Mouse (Mus musculus) CH12.LX (cell line): Measurements from ENCODE around the gene Serpinb1a. TPM values are rescaled to one million over a fixed set of nuclear protein-coding genes. Genes with fewer than 3 reads are reported as not detected.

Experiments used
- DNase-seq: peaks from one replicate; pipeline ENCODE4 v3.0.0-alpha.2; 2013; ENCODE audit errors: extremely low read depth
- H3K27ac ChIP-seq: 2 replicates; pipeline ENCODE4 v1.5.1; 2012; ENCODE audit warnings: low read depth, mild to moderate bottlenecking, control low read depth, moderate library complexity; ENCODE audit not compliant: insufficient read depth
- H3K27me3 ChIP-seq: replicated peaks from 2 replicates; pipeline ENCODE3; 2012; ENCODE audit warnings: inconsistent platforms
- H3K36me3 ChIP-seq, 2 experiments: replicated peaks in 1 of 2; 2 replicates each; pipeline versions ENCODE3 to v1.6.1; 2012; ENCODE audit warnings: inconsistent platforms in 1 of 2, low read length in 1 of 2, mild to moderate bottlenecking in 1 of 2, mixed read lengths in 1 of 2, moderate library complexity in 1 of 2; ENCODE audit not compliant: control insufficient read depth in 1 of 2, insufficient read depth in 1 of 2
- H3K4me1 ChIP-seq, 2 experiments: 2 replicates each; pipeline ENCODE4 v1.6.1; 2012; ENCODE audit warnings: inconsistent platforms in 1 of 2, moderate library complexity in 1 of 2; ENCODE audit not compliant: insufficient read depth in 2 of 2, control insufficient read depth in 1 of 2
- H3K4me2 ChIP-seq: 2 replicates; pipeline ENCODE4 v1.6.1; 2012; ENCODE audit warnings: low read depth, mild to moderate bottlenecking, control low read depth; ENCODE audit not compliant: poor library complexity, insufficient read depth, severe bottlenecking
- H3K4me3 ChIP-seq, 3 experiments: fragments of 150-350 bp in 1 of 3; sonication (generic) in 1 of 3; replicated peaks in 1 of 3; 2 replicates each; pipeline versions ENCODE3 to v1.5.1; 2011 to 2012; ENCODE audit warnings: low read depth in 2 of 3, low read length in 2 of 3, mild to moderate bottlenecking in 2 of 3, moderate library complexity in 2 of 3, control low read depth in 1 of 3, improper control_type of control experiment in 1 of 3, inconsistent platforms in 1 of 3, mixed read lengths in 1 of 3; ENCODE audit not compliant: poor library complexity in 1 of 3
- H3K79me2 ChIP-seq: replicated peaks from 2 replicates; pipeline ENCODE4 v1.6.1; 2012; ENCODE audit warnings: mild to moderate bottlenecking, moderate library complexity; ENCODE audit not compliant: control insufficient read depth, poor library complexity, insufficient read depth, severe bottlenecking; ENCODE audit errors: extremely low read depth
- H3K9ac ChIP-seq: 2 replicates; pipeline ENCODE4 v1.6.1; 2012; ENCODE audit warnings: low read depth, mild to moderate bottlenecking, control low read depth, moderate library complexity; ENCODE audit not compliant: insufficient read depth
- H3K9me3 ChIP-seq: replicated peaks from 2 replicates; pipeline ENCODE3; 2012; ENCODE audit warnings: low read length, inconsistent platforms, mixed read lengths
- CHD1 ChIP-seq: IDR thresholded peaks from 2 replicates; pipeline ENCODE4 v1.6.1; 2012; ENCODE audit warnings: low read depth, low read length, improper control_type of control experiment, inconsistent platforms
- CTCF ChIP-seq, 2 experiments: IDR thresholded peaks in 1 of 2; conservative IDR thresholded peaks in 1 of 2; 2 replicates each; pipeline ENCODE4 v1.5.1; 2011 to 2012; ENCODE audit warnings: low read depth in 2 of 2, low read length in 2 of 2, improper control_type of control experiment in 1 of 2, inconsistent platforms in 1 of 2, mild to moderate bottlenecking in 1 of 2, moderate library complexity in 1 of 2
- EP300 ChIP-seq: IDR thresholded peaks from 2 replicates; pipeline ENCODE4 v1.6.1; 2011; ENCODE audit warnings: low read length, improper control_type of control experiment
- GABPA ChIP-seq: IDR thresholded peaks from 2 replicates; pipeline ENCODE4 v1.6.1; 2012; ENCODE audit warnings: low read depth, low read length, improper control_type of control experiment, inconsistent platforms; ENCODE audit not compliant: insufficient replicate concordance
- HCFC1 ChIP-seq: IDR thresholded peaks from 2 replicates; pipeline ENCODE4 v1.6.1; 2012; ENCODE audit warnings: low read depth, mild to moderate bottlenecking, inconsistent platforms, low read length, improper control_type of control experiment
- JUN ChIP-seq: IDR thresholded peaks from 2 replicates; pipeline ENCODE4 v1.6.1; 2011; ENCODE audit warnings: low read depth, mild to moderate bottlenecking, low read length, improper control_type of control experiment, moderate library complexity; ENCODE audit not compliant: insufficient read depth
- MAFK ChIP-seq: IDR thresholded peaks from 2 replicates; pipeline ENCODE4 v1.6.1; 2011; ENCODE audit warnings: low read length, improper control_type of control experiment; ENCODE audit not compliant: insufficient replicate concordance
- MAX ChIP-seq: IDR thresholded peaks from 2 replicates; pipeline ENCODE4 v1.6.1; 2011; ENCODE audit warnings: low read length, improper control_type of control experiment
- MAZ ChIP-seq: IDR thresholded peaks from 2 replicates; pipeline ENCODE4 v1.6.1; 2012; ENCODE audit warnings: low read depth, mild to moderate bottlenecking, inconsistent platforms, low read length, improper control_type of control experiment, moderate library complexity
- MEF2A ChIP-seq: IDR thresholded peaks from 2 replicates; pipeline ENCODE4 v1.6.1; 2014; ENCODE audit warnings: low read depth, mild to moderate bottlenecking, inconsistent platforms, low read length, improper control_type of control experiment, borderline replicate concordance
- PAX5 ChIP-seq: IDR thresholded peaks from 2 replicates; pipeline ENCODE4 v1.6.1; 2012; ENCODE audit warnings: low read length, inconsistent platforms, mixed read lengths
- POLR2A ChIP-seq: IDR thresholded peaks from 2 replicates; pipeline ENCODE4 v1.6.1; 2011; ENCODE audit warnings: low read depth, mild to moderate bottlenecking, improper control_type of control experiment, low read length
- POLR2AphosphoS2 ChIP-seq: IDR thresholded peaks from 2 replicates; pipeline ENCODE4 v1.6.1; 2011; ENCODE audit warnings: low read depth, low read length, improper control_type of control experiment
- RAD21 ChIP-seq: IDR thresholded peaks from 2 replicates; pipeline ENCODE4 v1.6.1; 2011; ENCODE audit warnings: low read depth, mild to moderate bottlenecking, low read length, improper control_type of control experiment, moderate library complexity
- RCOR1 ChIP-seq: conservative IDR thresholded peaks from 2 replicates; pipeline ENCODE4 v1.6.1; 2012; ENCODE audit warnings: low read depth, mild to moderate bottlenecking, inconsistent platforms, low read length, improper control_type of control experiment
- SMC3 ChIP-seq: IDR thresholded peaks from 2 replicates; pipeline ENCODE4 v1.6.1; 2011; ENCODE audit warnings: low read depth, low read length, improper control_type of control experiment
- TBP ChIP-seq: conservative IDR thresholded peaks from 2 replicates; pipeline ENCODE4 v1.6.1; 2011; ENCODE audit warnings: low read depth, low read length, improper control_type of control experiment
- UBTF ChIP-seq: IDR thresholded peaks from 2 replicates; pipeline ENCODE4 v1.6.1; 2012; ENCODE audit warnings: low read depth, mild to moderate bottlenecking, inconsistent platforms, low read length, improper control_type of control experiment, moderate library complexity
- USF1 ChIP-seq: IDR thresholded peaks from 2 replicates; pipeline ENCODE4 v1.6.1; 2014; ENCODE audit warnings: low read depth, mild to moderate bottlenecking, inconsistent platforms, low read length, improper control_type of control experiment
- USF2 ChIP-seq: conservative IDR thresholded peaks from 2 replicates; pipeline ENCODE4 v1.6.1; 2011; ENCODE audit warnings: low read depth, low read length, improper control_type of control experiment
- ZC3H11A ChIP-seq: IDR thresholded peaks from 2 replicates; pipeline ENCODE4 v1.6.1; 2012; ENCODE audit warnings: low read depth, mild to moderate bottlenecking, inconsistent platforms, low read length, improper control_type of control experiment
- ZMIZ1 ChIP-seq: IDR thresholded peaks from 2 replicates; pipeline ENCODE4 v1.6.1; 2012; ENCODE audit warnings: low read depth, mild to moderate bottlenecking, inconsistent platforms, low read length, improper control_type of control experiment
- dilution Hi-C: fragments of 300-500 bp; cut with MboI; formaldehyde crosslinking; loops from 2 replicates; pipeline ENCODE4 v1.14.3; 2020; ENCODE audit warnings: low sequenced_read_pairs; ENCODE audit not compliant: extremely low pct_unique_long_range_greater_than_20kb, extremely low pct_ligation_motif_present
- in situ Hi-C: fragments of 300-500 bp; cut with MboI; formaldehyde crosslinking; loops from 3 replicates; pipeline ENCODE4 v1.14.3; 2019; ENCODE audit warnings: low sequenced_read_pairs, low pct_ligation_motif_present, low pct_unique_long_range_greater_than_20kb, mixed read lengths
- polyA plus RNA-seq: library from polyadenylated mRNA; unstranded; fragments of >175 nt; gene quantifications from 2 replicates; pipeline ENCODE4 v1.2.1, GENCODE M21; 2012; ENCODE audit warnings: low read depth; ENCODE audit not compliant: insufficient read length
- total RNA-seq, 2 experiments: library from RNA; depleted of rRNA; stranded (reverse); fragments of 300-350 nt in 1 of 2; fragments of >200 nt in 1 of 2; gene quantifications; 2 replicates each; pipeline ENCODE4 v1.2.3; 2012 to 2014

Serpinb1a gene
- total and polyA plus RNA-seq, 3 experiments: 2.5 to 23.0 (median 9.3) TPM

GRCm38 (mm10) chr13:32846221-32846620, 4.8 kb downstream of the Serpinb1a start:
- Histone ChIP-seq H3K27me3 (no peaks in the 10 kb centered on the region), H3K4me2 (no peak overlapping the region), H3K36me3 (peaks cover 0 to 7% of the 10 kb centered on the region in 2 experiments), H3K27ac (no peak overlapping the region), H3K9me3 (no peaks in the 10 kb centered on the region), H3K4me3 (no peak overlapping the region), H3K9ac (no peak overlapping the region), H3K79me2 (no peaks in the 10 kb centered on the region), H3K4me1 (peaks cover 5 to 35% of the 10 kb centered on the region in 2 experiments; a peak in 3 of 4 replicates)
- TF ChIP-seq CTCF (conservative IDR thresholded peaks at IDR 0.05 in 1 of 2, IDR thresholded peaks at IDR 0.05 in 1 of 2; ENCODE audit: low read depth in 2 of 2, low read length in 2 of 2) (no peak), MAX (no peak), USF2 (no peak), JUN (no peak), MEF2A (no peak), USF1 (no peak), POLR2A (no peak), CHD1 (no peak)
- in situ Hi-C loops: no loop called here
- dilution Hi-C loops: no loop called here
- DNase-seq: no peak

DNA sequence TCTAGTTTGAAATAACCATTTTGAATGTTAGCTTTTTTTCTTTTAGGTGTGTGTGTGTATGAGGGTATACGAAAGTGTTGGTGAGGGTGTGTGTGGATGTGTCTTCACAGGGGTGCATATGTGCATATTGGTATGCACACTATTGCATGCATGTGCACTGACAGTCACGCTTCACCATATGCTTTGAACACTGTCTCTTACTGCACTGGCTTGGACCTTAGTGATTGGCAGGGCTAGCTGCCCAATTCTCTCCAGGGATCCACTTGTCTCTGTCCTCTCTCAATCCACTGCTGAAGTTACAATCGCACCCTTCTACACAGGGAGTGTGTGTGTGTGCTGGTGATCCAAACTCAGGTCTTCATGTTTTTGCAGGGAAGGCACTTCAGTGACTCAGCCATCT, 9.6 kb downstream of the Serpinb1a start:
- no peak overlapping the region for H3K27ac ChIP-seq
- H3K9me3 ChIP-seq: no peaks in the 10 kb centered on the region
- H3K4me1 ChIP-seq: peaks cover 3 to 39% of the 10 kb centered on the region in 2 experiments; a peak in 3 of 4 replicates
- no peak overlapping the region for H3K4me3 ChIP-seq
- no peak overlapping the region for H3K9ac ChIP-seq
- no peak for DNase-seq
- H3K27me3 ChIP-seq: no peaks in the 10 kb centered on the region
- no peaks in the 10 kb centered on the region for H3K79me2 ChIP-seq
- peaks cover 0 to 4% of the 10 kb centered on the region in 2 experiments for H3K36me3 ChIP-seq
- TF ChIP-seq MAFK (no peak), SMC3 (no peak), GABPA (no peak), TBP (no peak), PAX5 (no peak)
- dilution Hi-C loops: no loop called here
- no peak overlapping the region for H3K4me2 ChIP-seq
- in situ Hi-C loops: no loop called here

DNA sequence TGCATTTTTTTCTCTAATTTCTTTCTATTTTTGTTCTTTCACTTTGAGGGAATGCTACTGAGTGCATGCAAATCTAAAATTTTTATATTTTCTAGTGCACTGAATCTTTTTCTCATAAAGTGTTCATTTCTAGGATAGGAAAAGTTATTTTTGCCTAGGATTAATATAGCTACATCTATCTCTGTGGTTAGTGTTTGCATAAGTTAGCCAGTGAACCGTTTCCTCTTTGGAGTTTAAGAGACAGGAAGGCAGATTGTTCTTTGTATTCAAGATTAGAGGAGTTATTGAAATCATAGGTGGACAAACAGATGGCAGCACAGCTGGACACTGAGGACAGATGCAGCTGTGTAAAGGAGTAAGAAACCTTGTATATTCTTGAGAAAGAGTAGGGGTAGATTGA, 11.7 kb downstream of the Serpinb1a start:
- Histone ChIP-seq H3K4me1 (peaks cover 3 to 49% of the 10 kb centered on the region in 2 experiments; a peak in 3 of 4 replicates), H3K4me2 (no peak overlapping the region), H3K4me3 (no peak overlapping the region), H3K9me3 (no peaks in the 10 kb centered on the region), H3K27me3 (no peaks in the 10 kb centered on the region), H3K9ac (no peak overlapping the region), H3K36me3 (peaks cover 0 to 3% of the 10 kb centered on the region in 2 experiments), H3K27ac (no peak overlapping the region), H3K79me2 (no peaks in the 10 kb centered on the region)
- TF ChIP-seq EP300: peak; percentile 56; the same call in 1 of the 2 replicates
- no peak for TF ChIP-seq MAZ
- no peak for TF ChIP-seq RAD21
- no peak for TF ChIP-seq ZMIZ1
- no peak for TF ChIP-seq ZC3H11A
- TF ChIP-seq HCFC1: no peak
- no peak for TF ChIP-seq GABPA
- no peak for TF ChIP-seq USF2
- TF ChIP-seq POLR2AphosphoS2: no peak
- no peak for TF ChIP-seq UBTF
- no peak for TF ChIP-seq CTCF (conservative IDR thresholded peaks at IDR 0.05 in 1 of 2, IDR thresholded peaks at IDR 0.05 in 1 of 2; ENCODE audit: low read depth in 2 of 2, low read length in 2 of 2)
- TF ChIP-seq SMC3: no peak
- peak; percentile 60; the same call in 1 of the 2 replicates for TF ChIP-seq MEF2A
- TF ChIP-seq TBP: no peak
- no peak for TF ChIP-seq CHD1
- TF ChIP-seq RCOR1: no peak
- in situ Hi-C loops: no loop called here
- peak; percentile 17 for DNase-seq
- dilution Hi-C loops: no loop called here
